Mouse (Mus musculus) gastrocnemius, adult 2 months (tissue): Measurements from ENCODE around the gene Ms4a10. TPM values are rescaled to one million over a fixed set of nuclear protein-coding genes. Genes with fewer than 3 reads are reported as not detected.
A peak's percentile ranks its signal among the peaks of the same experiment; 100 is the strongest.

Experiments used
- DNase-seq: peaks from one replicate; pipeline ENCODE4 v3.0.0; 2022
- H3K27ac ChIP-seq: fragments of 200-600 bp; 2 replicates; pipeline ENCODE4 v1.8.1; 2022; ENCODE audit warnings: mild to moderate bottlenecking
- H3K4me3 ChIP-seq: fragments of 200-600 bp; 2 replicates; pipeline ENCODE4 v1.8.1; 2022; ENCODE audit warnings: mild to moderate bottlenecking, moderate library complexity
- CTCF ChIP-seq: fragments of 200-600 bp; IDR thresholded peaks from 2 replicates; pipeline ENCODE4 v1.8.1; 2022; ENCODE audit warnings: antibody characterized with exemption, mild to moderate bottlenecking, moderate library complexity
- intact Hi-C: fragments of 180-260 bp; cut with DNase I; formaldehyde crosslinking; loops from one replicate; pipeline ENCODE4 v1.15.1; 2025
- long read RNA-seq, 2 experiments: library from polyadenylated mRNA; stranded (forward); transcript quantifications; one replicate each; pipeline ENCODE4 v2.0.0; 2021
- total RNA-seq, 2 experiments: library from RNA; stranded (reverse); gene quantifications; 2 replicates each; pipeline ENCODE4 v1.2.3; 2021

Ms4a10 gene
- total RNA-seq: not detected
- long read RNA-seq, experiment 1: 0 reads
- long read RNA-seq, experiment 2: 0 reads

DNA sequence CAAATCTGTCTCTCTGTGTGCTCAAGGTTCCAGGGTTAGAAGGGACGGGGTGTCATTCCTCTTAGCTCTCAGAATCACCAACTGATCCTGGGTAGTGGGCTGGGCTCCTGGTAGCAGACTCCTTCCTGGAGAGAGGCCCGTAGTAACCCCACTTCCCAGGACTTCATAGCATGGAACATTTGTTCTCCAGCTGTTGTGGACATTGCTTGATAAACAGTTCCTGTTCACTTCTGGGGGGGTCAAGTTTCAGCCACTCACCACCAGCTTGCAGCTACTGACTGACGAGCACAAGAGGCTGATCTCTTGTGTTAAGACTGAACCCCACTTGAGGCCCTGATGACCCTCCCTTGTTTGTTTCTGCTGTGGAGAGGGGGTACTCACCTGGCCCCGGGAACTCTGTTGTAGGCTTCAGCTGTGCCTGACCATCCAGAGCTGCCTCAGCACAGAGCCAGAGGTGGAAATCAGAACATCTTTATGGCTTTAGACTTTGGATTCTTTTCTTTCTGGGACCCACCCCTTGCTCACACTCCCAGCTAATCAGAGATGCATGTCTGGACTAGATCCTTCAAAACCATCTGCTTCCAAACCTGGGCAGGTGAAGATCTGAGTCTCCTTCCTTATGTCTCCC, at the start of gene Ms4a10:
TSS of gene Ms4a10 (minus strand) at position 433 of the 628 bp plus-strand sequence.
- Histone ChIP-seq H3K4me3 (no peak within 1 kb of the TSS), H3K27ac (peak within 1 kb of the TSS; percentile 75)
- intact Hi-C loops: no loop called here
- TF ChIP-seq CTCF: no peak
- no peak for DNase-seq

- no peak for TF ChIP-seq CTCF
- Histone ChIP-seq H3K27ac (no peak overlapping the region), H3K4me3 (no peak overlapping the region)
- intact Hi-C loops: no loop called here
- no peak for DNase-seq
These were observed 47.9 kb upstream of the Ms4a10 start for GRCm38 (mm10) chr19:11022382-11022781.

DNA sequence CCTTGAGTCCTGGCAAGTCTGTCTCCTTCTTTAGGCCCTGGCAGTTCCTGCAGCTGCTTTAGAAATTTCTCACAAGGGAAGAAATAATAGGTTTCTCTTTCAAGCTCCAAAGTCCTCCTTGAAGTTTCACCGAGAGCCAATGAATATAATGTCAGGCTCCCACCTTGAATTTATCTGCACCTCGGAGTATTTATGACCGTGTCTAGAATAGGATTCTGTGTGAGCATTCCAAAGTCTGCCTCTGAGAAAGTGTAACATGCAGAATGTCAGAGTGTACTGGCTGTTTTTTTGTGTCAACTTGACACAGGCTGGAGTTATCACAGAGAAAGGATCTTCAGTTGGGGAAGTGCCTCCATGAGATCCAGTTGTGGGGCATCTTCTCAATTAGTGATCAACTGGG, 43.4 kb upstream of the Ms4a10 start, which contains the start of gene Ms4a18:
TSS of gene Ms4a18 (minus strand) at position 141 of the 400 bp plus-strand sequence.
- no peak for TF ChIP-seq CTCF
- intact Hi-C loops: no loop called here
- Histone ChIP-seq H3K4me3 (no peak within 1 kb of the TSS), H3K27ac (peak within 1 kb of the TSS; percentile 67)
- DNase-seq: no peak

DNA sequence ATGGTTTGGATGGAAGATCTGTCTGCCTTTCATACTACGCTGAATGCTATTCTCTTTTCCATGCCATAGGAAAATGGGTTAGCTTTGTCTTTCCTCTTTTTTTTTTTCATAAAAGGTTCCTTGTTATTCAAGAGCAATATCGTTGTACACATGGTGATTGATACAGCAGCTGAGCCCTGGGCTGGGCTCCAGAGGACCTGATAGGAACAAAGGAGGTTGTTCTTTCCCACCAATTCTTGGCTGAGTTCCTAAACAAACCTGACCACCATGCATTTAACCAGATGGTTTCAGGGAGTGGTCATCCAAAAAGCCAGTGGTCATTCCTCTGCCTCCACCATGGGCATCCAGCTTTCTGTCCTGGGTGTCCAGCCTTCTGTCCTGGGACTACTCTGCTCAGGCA, 42.8 kb upstream of the Ms4a10 start:
- peak overlapping the region; percentile 67 for H3K27ac ChIP-seq
- H3K4me3 ChIP-seq: no peak overlapping the region
- peak; percentile 46 for DNase-seq
- intact Hi-C loops: no loop called here
- TF ChIP-seq CTCF: no peak

DNA sequence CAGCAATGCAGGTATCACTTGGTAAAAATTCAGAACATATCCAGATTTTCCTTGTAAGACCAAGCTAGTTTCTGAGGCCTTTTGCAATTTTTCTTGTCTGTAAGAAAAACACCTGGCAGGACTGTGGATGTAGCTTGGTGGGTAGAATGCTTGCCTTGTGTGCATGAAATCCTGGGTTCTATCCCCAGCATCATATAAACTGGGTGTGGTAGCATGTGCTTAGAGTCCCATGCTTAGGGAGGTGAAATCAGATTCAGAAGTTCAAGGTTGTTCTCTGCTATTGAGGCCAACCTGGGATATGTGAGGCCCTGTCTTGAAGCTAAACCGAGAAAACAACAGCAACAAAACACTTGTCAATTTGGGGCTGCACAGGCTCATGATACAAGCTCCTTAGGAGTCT, 41.5 kb upstream of the Ms4a10 start:
- intact Hi-C loops: no loop called here
- Histone ChIP-seq H3K27ac (no peak overlapping the region), H3K4me3 (no peak overlapping the region)
- no peak for DNase-seq
- TF ChIP-seq CTCF: no peak

- no peak for DNase-seq
- Histone ChIP-seq H3K27ac (no peak overlapping the region), H3K4me3 (no peak overlapping the region)
- intact Hi-C loops: no loop called here
- no peak for TF ChIP-seq CTCF
These were observed 41.0 kb upstream of the Ms4a10 start for GRCm38 (mm10) chr19:11015468-11015867.

GRCm38 (mm10) chr19:10993150-10993549, 18.7 kb upstream of the Ms4a10 start, which contains the start of gene Ms4a15:
TSS of gene Ms4a15 (minus strand) at chr19:10993250.
- TF ChIP-seq CTCF: no peak
- intact Hi-C loops: no loop called here
- no peak within 1 kb of the TSS for H3K4me3 ChIP-seq
- DNase-seq: no peak
- no peak within 1 kb of the TSS for H3K27ac ChIP-seq

GRCm38 (mm10) chr19:10991911-10992310, 17.4 kb upstream of the Ms4a10 start:
- DNase-seq: no peak
- Histone ChIP-seq H3K4me3 (no peak overlapping the region), H3K27ac (no peak overlapping the region)
- no peak for TF ChIP-seq CTCF
- intact Hi-C loops: no loop called here

DNA sequence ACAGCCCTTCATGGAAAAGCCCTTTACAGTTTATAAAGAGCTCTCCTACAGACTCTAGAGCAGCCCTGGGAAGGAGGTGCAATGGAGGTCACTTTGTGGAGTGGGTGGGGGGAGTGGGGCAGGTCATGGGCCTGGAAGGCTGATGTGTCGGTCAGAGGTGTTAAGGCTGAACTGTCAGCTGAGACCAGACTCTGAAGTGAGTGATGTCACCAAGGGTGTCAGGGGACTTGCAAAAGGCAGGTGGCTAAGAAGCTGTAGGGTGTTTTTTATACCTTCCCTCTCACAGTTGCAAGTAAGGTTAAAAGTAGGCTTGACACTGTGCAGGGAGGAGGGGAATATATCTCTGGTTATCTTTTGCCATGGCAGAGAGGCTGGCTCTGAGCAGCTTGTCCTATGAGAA, 16.3 kb upstream of the Ms4a10 start:
- no peak for TF ChIP-seq CTCF
- DNase-seq: no peak
- intact Hi-C loops: no loop called here
- H3K27ac ChIP-seq: no peak overlapping the region
- no peak overlapping the region for H3K4me3 ChIP-seq

DNA sequence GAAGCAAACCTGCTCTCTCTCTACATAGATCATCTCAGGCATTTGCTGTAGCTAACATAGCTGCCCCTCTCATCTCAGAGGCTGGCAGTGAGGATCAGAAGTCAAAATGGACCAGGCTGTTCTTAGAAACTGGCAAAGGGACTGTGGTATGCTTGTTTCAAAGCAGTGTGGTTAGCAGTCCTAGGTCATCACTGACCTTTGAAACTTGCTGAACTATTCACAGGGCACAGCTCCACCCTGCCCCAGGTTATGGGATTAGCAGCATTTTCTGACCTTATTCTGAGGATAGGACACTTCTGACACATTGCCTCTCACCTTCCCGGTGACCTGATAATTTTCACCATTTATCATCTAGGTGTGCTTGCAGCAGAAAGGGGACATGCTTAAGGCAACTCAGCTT, 14.1 kb upstream of the Ms4a10 start:
- H3K27ac ChIP-seq: no peak overlapping the region
- H3K4me3 ChIP-seq: no peak overlapping the region
- intact Hi-C loops: no loop called here
- no peak for TF ChIP-seq CTCF
- DNase-seq: no peak

GRCm38 (mm10) chr19:10985889-10986288, 11.4 kb upstream of the Ms4a10 start:
- intact Hi-C loops: no loop called here
- DNase-seq: no peak
- Histone ChIP-seq H3K27ac (no peak overlapping the region), H3K4me3 (no peak overlapping the region)
- no peak for TF ChIP-seq CTCF

DNA sequence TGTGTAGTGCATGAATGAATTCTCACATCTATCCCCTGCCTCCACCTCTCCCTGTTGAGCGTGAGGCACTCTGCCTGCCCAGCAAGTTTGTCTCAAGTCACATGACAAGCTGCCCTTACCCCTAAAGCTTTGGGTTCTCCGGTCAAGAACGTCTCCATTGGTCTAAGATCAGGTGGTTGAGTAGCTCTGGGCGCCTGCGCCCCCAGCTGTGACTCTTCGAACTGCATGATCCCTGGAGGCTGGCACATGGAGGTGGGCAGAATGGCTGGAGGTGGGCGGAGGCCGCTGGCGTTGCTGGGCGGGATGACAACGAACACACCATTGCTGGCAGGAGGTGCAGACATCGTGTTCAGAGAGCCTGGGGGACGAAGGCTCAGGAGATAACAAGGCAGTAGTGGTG, 10.1 kb upstream of the Ms4a10 start:
- H3K27ac ChIP-seq: no peak overlapping the region
- DNase-seq: no peak
- intact Hi-C loops: no loop called here
- no peak overlapping the region for H3K4me3 ChIP-seq
- peak; percentile 3; the same call in 1 of the 2 replicates for TF ChIP-seq CTCF

DNA sequence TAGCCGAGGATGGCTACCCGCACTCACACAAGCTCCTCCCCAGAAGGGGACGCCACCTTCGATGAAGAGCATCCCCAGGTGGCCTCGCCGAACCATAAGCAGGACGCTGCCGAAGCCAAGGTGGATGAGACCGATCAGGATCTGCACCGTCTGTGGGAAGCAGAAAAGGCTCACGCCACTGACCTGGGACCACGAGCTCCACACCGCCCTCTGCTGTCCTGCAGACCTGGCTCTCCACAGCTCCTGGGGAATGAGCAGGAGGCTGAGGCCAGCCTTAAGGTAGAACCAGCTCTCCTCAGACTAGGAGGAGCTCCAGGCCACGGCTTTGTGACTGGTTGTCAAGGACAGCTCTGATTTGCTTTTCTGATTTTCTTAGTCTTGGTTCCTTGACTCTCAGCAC, 8.7 kb upstream of the Ms4a10 start:
- TF ChIP-seq CTCF: peak; percentile 66
- Histone ChIP-seq H3K4me3 (peak overlapping the region; percentile 44), H3K27ac (no peak overlapping the region)
- peak; percentile 62 for DNase-seq
- intact Hi-C loops: no loop called here

DNA sequence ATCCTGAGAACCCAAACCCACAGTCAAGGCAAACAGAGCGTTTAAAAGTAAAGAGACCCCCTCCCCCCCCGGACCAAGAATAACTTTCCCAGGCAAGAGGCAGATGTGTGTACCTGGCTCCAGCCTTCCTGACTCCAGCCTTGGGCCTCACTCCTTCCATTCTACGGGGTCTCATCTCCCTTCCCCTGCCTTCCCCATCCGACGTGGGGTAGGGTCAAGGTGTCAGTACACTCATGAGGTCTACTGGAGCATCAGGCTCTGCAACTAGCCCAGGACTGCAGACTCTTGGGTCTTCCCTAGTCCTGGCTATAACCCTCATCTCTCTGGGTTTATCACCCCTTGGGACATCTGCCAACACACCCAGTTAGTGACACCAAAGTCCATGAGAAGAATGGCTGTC, 5.7 kb upstream of the Ms4a10 start:
- peak overlapping the region; percentile 25; the same call in 1 of the 2 replicates for H3K27ac ChIP-seq
- TF ChIP-seq CTCF: no peak
- intact Hi-C loops: no loop called here
- H3K4me3 ChIP-seq: peak overlapping the region; percentile 61; the same call in 1 of the 2 replicates
- no peak for DNase-seq
